Mouse (Mus musculus) granulocyte monocyte progenitor cell, adult 5-6 weeks (primary cell): Measurements from ENCODE around the gene Cmtm4. TPM values are rescaled to one million over a fixed set of nuclear protein-coding genes. Genes with fewer than 3 reads are reported as not detected.

ENCODE experiments used
- ATAC-seq: replicated peaks from 2 replicates; pipeline ENCODE4 v1.8.0; 2016; ENCODE audit warnings: mild to moderate bottlenecking, moderate TSS enrichment, inconsistent platforms; ENCODE audit not compliant: poor library complexity, severe bottlenecking
- total RNA-seq, 2 experiments: library from RNA; stranded (forward) in 1 of 2; stranded (reverse) in 1 of 2; fragments of 200-712, 200-1000 nt in 1 of 2; fragments of >200 nt in 1 of 2; fragmentation: Nextera tagmentation in 1 of 2; gene quantifications; 2 replicates each; pipeline ENCODE4 v1.2.3; 2014 to 2017

The Cmtm4 gene
- total RNA-seq, 2 experiments from 2014 or later = 0.31 to 1.4 TPM

GRCm38 (mm10) chr8:104412805-104413532, 17.4 kb upstream of the Cmtm4 start:
- ATAC-seq = no peak

- no peak for ATAC-seq
Observed at GRCm38 (mm10) chr8:104411972-104412371, 16.4 kb upstream of the Cmtm4 start.

- ATAC-seq = no peak
Observed at GRCm38 (mm10) chr8:104411468-104411867, 15.9 kb upstream of the Cmtm4 start.

GRCm38 (mm10) chr8:104410628-104411273, 15.1 kb upstream of the Cmtm4 start:
- no peak for ATAC-seq

DNA sequence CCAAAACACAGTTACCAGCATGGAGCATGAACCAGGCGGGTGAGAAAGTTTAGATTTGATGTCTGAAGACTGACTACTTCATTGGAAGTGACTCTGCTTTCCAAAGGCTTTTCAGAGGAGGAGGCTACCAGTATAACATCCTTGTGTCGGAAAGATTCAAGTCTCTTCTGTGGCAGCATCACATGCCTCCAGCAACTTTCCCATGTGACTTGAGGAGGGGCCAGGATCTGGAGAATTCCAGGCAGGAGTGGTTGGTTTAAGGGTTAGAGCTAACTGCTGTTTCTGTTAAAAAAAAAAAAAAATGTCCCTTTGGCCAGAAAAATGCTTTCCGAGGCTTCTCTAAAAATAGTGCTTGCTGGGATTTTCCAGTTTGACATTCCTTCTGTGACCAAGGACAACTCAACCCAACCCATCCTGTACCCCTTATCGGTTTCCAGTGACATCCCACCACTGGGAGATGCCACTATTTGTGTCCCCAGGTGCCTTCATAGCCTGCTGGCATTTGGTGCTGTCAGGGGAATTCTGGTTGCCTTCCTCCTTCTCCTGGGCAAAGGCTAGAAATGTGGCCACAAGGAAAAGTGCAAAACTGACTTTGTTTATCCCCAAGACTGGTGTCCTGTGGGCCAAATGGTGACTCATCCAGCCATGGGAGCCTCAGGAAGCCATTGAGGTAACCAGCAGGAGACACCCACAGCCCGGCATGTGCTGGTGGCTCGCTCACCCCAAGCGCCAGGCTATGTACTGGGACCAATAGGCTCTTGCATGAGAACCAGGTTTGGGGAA, 12.9 kb upstream of the Cmtm4 start:
- no peak for ATAC-seq

GRCm38 (mm10) chr8:104406340-104407128, 10.9 kb upstream of the Cmtm4 start:
- ATAC-seq = no peak

DNA sequence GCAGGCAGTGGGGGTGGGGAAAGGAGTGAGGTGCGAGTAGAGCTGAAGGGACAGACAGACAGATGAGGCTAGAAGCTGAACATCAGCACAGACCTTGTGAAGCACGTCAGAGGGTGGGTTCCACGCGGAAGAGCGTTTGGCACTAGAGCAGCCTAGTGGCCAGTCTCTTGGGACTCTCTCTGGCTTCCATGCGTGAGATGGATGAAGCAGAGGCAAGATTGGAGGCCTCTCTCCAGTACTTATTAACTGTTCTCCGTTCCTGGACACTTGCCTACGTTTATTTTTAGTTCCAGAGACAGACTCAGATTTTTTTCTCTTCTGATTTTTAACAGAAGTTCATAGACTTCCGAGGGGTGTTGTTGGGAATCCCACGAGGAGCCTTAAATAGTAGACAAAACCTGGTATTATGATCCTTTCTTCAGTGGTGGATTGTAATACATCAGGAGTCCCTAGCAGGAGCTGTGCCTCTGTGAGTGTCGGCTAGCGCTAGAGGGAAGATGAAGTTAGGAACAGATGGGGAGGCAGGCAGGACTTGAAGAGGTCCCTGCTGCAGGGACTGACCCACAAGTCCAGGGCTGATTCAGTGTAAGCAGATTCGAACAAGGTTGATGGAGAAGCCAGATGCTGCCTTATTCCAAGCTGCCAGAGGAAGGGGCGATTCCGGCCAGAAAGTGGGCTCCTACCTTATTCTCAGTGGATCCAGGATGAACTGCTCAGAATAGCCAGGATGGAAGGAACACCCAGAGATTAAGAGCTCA, 10.0 kb upstream of the Cmtm4 start:
- no peak for ATAC-seq

DNA sequence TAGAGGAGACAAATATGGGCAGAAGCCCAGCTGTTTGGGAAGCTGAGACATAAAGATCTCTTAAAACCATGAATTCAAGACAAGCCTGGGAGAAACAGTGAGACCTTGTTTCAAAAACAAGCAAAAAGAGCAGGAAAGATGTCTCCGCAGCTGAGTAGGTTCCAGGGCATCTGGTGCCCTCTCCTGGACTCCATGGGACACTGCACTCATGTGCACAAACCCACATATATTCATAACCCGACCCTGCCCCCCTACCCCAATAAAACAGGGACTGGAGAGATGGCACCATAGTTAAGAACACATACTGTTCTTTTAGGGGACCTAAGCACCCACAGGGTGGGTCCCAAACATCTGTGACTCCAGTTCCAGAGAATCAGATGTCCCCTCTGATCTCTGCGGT, 8.0 kb upstream of the Cmtm4 start:
- ATAC-seq = peak; percentile 76

- peak; percentile 41 for ATAC-seq
Observed at GRCm38 (mm10) chr8:104394801-104395702, 555 bp downstream of the Cmtm4 start.

DNA sequence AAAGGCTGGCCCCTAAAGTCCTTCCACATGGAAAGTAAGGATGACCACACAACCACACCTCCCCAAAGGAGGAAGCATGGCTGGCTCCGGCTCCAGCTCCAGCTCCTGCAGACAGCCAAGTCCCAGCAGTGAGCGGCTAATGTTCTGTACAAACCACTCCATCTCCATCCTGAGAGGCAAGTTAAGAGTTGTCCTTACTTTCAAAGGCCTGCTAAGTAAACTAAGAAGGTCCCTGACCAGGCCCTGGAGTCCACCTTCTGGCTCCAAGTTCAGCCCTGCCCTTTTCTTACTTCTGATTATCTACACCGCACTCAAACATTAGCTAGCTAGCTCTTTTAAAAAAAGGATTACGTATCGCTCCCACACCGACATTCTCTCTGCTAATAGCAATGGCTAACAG, 1.8 kb downstream of the Cmtm4 start:
- no peak for ATAC-seq

DNA sequence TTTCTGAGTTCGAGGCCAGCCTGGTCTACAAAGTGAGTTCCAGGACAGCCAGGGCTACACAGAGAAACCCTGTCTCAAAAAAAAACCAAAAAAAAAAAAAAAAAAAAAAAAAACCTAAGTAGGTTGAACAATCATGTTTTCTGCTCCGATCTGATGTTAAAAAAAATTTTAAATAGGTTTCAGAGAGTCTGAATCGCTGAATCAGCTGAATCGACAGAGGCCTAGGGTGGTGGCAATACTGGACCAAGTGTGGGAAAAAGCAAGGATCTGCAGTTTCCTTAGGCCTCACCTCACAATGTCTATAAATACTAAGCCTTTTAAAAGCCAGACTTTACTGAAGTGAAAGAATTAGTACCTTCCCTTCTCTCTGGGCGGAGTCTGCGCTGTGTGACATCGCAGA, 2.5 kb downstream of the Cmtm4 start:
- no peak for ATAC-seq

GRCm38 (mm10) chr8:104390245-104390644, 5.4 kb downstream of the Cmtm4 start:
- no peak for ATAC-seq

- no peak for ATAC-seq
Observed at GRCm38 (mm10) chr8:104387980-104388379, 7.6 kb downstream of the Cmtm4 start.

DNA sequence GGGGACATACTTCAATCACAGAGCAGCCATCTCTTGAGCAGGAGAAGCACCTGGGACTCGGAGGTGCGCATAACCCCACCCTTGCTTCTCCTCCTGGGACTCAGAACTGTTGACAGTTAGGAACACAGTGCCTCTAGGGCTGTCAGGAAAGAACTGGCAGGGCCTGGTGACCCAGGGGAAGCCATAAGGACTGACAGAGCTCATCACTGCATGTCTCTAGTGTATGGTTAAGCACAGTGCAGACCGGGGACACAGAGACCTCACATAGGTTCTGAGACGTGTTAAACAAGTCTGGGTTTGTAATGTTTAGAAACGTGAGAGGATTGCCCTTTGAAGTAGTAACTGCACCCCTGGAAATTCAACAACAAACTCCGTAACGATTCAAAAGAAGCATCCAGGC, 8.1 kb downstream of the Cmtm4 start:
- no peak for ATAC-seq

GRCm38 (mm10) chr8:104386693-104387092, 8.9 kb downstream of the Cmtm4 start:
- ATAC-seq = no peak

DNA sequence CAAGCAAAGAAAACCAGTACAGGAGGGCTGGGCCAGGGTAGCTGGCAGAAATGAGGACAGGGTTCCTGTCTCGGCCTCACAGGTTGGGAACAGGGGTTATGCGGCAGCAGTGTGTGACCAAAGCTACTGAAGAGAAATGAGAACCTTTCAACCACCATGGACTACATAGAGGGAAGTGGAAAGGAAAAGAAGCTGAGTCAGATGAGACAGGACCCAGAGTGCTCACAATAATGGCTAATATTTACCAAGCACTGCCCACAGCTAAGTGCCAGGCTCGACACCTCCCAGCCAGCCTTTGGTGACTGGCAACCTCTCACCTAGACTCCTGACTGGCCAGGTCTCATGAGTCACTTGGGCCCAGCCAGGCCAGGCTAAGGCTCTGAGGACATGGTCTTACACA, 11.6 kb downstream of the Cmtm4 start:
- peak; percentile 54 for ATAC-seq

DNA sequence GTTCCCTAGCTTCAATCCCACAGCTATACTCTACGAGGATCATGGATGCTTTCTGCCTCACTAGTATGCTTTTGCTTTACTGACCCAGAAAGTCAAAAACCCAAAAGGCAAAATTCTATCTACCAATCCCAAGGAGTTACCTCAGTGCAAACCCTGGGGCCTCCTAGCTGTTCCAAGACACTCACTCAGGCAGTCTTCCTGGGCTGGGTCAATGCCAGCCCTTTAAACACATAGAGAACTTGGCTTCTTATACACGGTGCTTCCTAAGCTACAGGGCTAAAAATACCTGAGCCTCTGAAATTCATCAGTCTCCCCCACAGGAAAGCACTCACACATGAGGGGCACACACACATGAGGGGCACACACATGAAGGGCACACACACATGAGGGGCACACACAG, 12.3 kb downstream of the Cmtm4 start:
- no peak for ATAC-seq

- ATAC-seq = no peak
Observed at GRCm38 (mm10) chr8:104380961-104381411, 14.6 kb downstream of the Cmtm4 start.

- no peak for ATAC-seq
Observed at GRCm38 (mm10) chr8:104380269-104380668, 15.3 kb downstream of the Cmtm4 start.
